Mouse (Mus musculus) lung, postnatal 0 days (tissue): ENCODE data around the gene Sh3bgrl3. TPM values are rescaled to one million over a fixed set of nuclear protein-coding genes. Genes with fewer than 3 reads are reported as not detected.

Experiments
- ATAC-seq: fragments of 200-750 bp; cut with Nextera tagmentation; 2 replicates; pipeline ENCODE4 v1.8.0; 2017; ENCODE audit warnings: moderate library complexity
- DNase-seq: peaks from one replicate; pipeline ENCODE4 v3.0.0-alpha.2; 2016; ENCODE audit warnings: low spot score
- H3K27ac ChIP-seq: fragments of 300-500 bp; sonication (generic); 2 replicates; pipeline ENCODE4 v1.5.1; 2014; ENCODE audit warnings: antibody characterized with exemption, mild to moderate bottlenecking, low read length, mixed read lengths
- H3K27me3 ChIP-seq: fragments of 300-500 bp; sonication (generic); replicated peaks from 2 replicates; pipeline ENCODE4 v1.6.1; 2014; ENCODE audit warnings: low read length, mixed read lengths; ENCODE audit not compliant: insufficient read depth
- H3K36me3 ChIP-seq: fragments of 300-500 bp; sonication (generic); 2 replicates; pipeline ENCODE4 v1.6.1; 2014; ENCODE audit warnings: low read length, mixed read lengths; ENCODE audit not compliant: insufficient read depth
- H3K4me1 ChIP-seq: fragments of 300-500 bp; sonication (generic); 2 replicates; pipeline ENCODE4 v1.6.1; 2014; ENCODE audit warnings: antibody characterized with exemption, low read depth, low read length, mixed read lengths; ENCODE audit not compliant: insufficient read depth
- H3K4me2 ChIP-seq: fragments of 300-500 bp; sonication (generic); replicated peaks from 2 replicates; pipeline ENCODE4 v1.6.1; 2014; ENCODE audit warnings: low read depth, mild to moderate bottlenecking, low read length, moderate library complexity, mixed read lengths
- H3K4me3 ChIP-seq: fragments of 300-500 bp; sonication (generic); 2 replicates; pipeline ENCODE4 v1.5.1; 2014; ENCODE audit warnings: low read depth, low read length
- H3K9ac ChIP-seq: fragments of 300-500 bp; sonication (generic); replicated peaks from 2 replicates; pipeline ENCODE4 v1.6.1; 2014; ENCODE audit warnings: low read depth, mild to moderate bottlenecking
- H3K9me3 ChIP-seq: fragments of 300-500 bp; sonication (generic); 2 replicates; pipeline ENCODE4 v1.6.1; 2016; ENCODE audit warnings: low read length, mixed read lengths
- CTCF ChIP-seq: IDR thresholded peaks from 2 replicates; pipeline ENCODE4 v1.5.1; 2016; ENCODE audit warnings: antibody characterized with exemption, mild to moderate bottlenecking
- EP300 ChIP-seq: IDR thresholded peaks from 2 replicates; pipeline ENCODE4 v1.6.1; 2016; ENCODE audit warnings: antibody characterized with exemption, mild to moderate bottlenecking, control low read depth
- WGBS: fragments of 180-500 bp; shearing (Covaris S2); extraction: QIAGEN DNeasy Blood & Tissue Kit; methylation state at CpG from one replicate; pipeline ENCODE4 v1.1.7; 2014; 5-methylcytosine and 5-hydroxymethylcytosine counted together
- polyA plus RNA-seq: library from polyadenylated mRNA; unstranded; fragments of >200 nt; fragmentation: Nextera tagmentation; extraction: Ambion mirVana; gene quantifications from 2 replicates; pipeline ENCODE4 v1.2.1, GENCODE M21; 2015

The Sh3bgrl3 gene
- polyA plus RNA-seq, 1 experiment from 2014 or later, result 513 TPM

DNA sequence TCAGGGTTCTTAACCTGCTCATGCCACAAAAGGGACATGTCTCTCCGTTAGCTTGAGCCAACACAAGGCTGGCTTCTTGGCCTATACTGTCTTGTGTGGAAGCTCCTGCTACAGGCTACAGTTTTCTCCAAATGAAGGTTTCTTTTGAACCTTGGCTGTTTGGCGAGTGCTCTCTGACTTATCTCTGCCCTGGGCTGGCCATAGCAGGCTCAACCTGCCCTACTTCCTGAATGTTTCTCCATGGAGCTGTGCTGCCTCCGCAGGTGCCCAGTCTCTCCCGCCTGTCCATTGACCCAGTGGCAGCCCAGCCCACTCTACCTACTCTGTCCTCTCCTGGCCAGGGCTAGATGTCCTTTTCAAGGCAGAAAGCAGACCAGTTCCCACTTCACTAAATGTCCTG is 7.7 kb downstream of the Sh3bgrl3 start:
- WGBS, result 74% methylated on average over 4 of the region's 4 CpGs
- no peak for DNase-seq
- no peak overlapping the region for H3K4me3 ChIP-seq
- H3K36me3 ChIP-seq, result no peaks in the 10 kb centered on the region
- H3K4me1 ChIP-seq, result no peaks in the 10 kb centered on the region
- H3K9ac ChIP-seq, result no peak overlapping the region
- no peak overlapping the region for H3K27ac ChIP-seq
- no peak for TF ChIP-seq CTCF
- H3K9me3 ChIP-seq, result no peaks in the 10 kb centered on the region
- no peaks in the 10 kb centered on the region for H3K27me3 ChIP-seq
- no peak overlapping the region for H3K4me2 ChIP-seq
- no peak for ATAC-seq

DNA sequence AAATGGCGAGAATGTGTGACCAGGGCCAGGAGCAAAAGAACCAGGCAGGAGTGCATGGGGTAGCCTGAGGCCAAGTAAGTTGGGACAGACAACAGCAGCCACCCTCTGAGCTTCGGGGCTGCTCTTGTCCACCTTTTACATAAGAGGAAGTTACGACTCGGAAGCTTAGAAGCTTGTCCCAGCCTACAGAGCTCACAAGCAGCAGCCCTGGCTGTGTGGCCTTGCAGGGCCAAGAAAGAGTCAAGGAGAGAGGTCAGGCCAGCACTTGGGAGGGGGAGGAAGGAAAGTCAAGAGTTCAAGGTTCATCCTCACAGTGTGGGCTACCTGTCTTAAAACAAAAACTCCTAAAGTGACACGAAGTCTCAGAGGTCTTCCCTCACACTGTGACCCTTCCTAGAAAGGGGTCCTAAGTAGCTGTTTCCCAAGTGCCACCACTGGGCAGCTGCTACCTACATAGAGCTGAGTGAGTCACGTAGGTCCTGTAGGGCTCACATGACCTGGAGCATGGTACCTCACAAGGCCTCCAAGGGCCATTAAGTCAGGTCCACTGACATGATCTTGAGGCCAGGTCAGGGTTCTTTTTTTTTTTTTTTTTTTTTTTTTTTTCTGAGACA is 8.3 kb downstream of the Sh3bgrl3 start:
- Histone ChIP-seq H3K4me2 (no peak overlapping the region), H3K9ac (no peak overlapping the region), H3K27ac (no peak overlapping the region), H3K4me3 (no peak overlapping the region), H3K36me3 (no peaks in the 10 kb centered on the region), H3K9me3 (no peaks in the 10 kb centered on the region), H3K4me1 (no peaks in the 10 kb centered on the region), H3K27me3 (no peaks in the 10 kb centered on the region)
- TF ChIP-seq CTCF, result no peak
- TF ChIP-seq EP300, result no peak
- ATAC-seq, result no peak
- WGBS, result 76% methylated on average over 6 of the region's 6 CpGs
- no peak for DNase-seq

DNA sequence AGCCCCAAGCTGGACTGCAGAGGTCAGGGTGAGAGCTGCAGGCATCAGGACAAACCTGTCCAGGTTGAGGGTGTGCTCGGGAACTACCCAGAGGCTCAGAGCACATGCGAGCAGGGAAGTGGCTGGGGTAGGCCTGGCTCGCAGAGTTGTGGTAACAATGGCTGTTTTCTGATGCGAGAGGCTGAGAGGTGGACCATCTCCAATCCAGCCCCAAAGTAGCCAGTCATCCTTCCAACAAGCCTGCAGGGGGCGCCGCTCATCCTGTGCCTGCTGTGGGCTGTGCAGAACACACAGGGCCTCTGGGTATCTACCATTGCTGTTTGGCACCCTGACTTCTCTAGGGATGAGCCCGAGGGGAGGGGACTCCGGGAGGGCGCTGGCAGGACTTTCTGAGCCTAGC is 8.9 kb downstream of the Sh3bgrl3 start:
- DNase-seq, result no peak
- Histone ChIP-seq H3K9ac (no peak overlapping the region), H3K9me3 (no peaks in the 10 kb centered on the region), H3K4me2 (no peak overlapping the region), H3K36me3 (no peaks in the 10 kb centered on the region), H3K27me3 (no peaks in the 10 kb centered on the region), H3K4me3 (no peak overlapping the region), H3K27ac (no peak overlapping the region), H3K4me1 (no peaks in the 10 kb centered on the region)
- ATAC-seq, result no peak
- WGBS, result 67% methylated on average over 9 of the region's 9 CpGs
- no peak for TF ChIP-seq EP300
- TF ChIP-seq CTCF, result peak; percentile 65

DNA sequence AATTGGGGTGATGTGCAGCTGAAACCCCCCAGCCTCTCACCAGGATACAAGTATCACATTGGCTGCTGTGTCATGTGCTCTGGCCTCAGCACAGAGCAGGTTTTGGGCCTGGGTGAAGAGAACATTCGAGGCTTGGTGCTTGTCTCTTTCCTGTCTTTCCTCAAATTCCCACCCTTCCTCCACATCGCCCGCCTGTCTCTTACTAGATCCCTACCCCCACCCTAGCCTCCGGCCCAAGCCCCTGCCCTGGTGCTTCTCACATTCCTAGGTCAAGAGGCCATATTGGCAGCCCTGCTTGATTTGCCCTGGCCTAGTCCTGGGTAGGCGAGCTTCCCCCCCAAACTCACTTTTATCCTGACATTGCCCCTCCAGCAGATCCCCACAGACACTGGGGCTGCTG is 9.5 kb downstream of the Sh3bgrl3 start:
- Histone ChIP-seq H3K4me3 (no peak overlapping the region), H3K36me3 (no peaks in the 10 kb centered on the region), H3K9me3 (no peaks in the 10 kb centered on the region), H3K27ac (no peak overlapping the region), H3K9ac (no peak overlapping the region), H3K27me3 (no peaks in the 10 kb centered on the region), H3K4me1 (no peaks in the 10 kb centered on the region), H3K4me2 (no peak overlapping the region)
- DNase-seq, result no peak
- no peak for ATAC-seq
- WGBS, result 73% methylated on average over 5 of the region's 5 CpGs
- TF ChIP-seq CTCF (no peak), EP300 (no peak)

DNA sequence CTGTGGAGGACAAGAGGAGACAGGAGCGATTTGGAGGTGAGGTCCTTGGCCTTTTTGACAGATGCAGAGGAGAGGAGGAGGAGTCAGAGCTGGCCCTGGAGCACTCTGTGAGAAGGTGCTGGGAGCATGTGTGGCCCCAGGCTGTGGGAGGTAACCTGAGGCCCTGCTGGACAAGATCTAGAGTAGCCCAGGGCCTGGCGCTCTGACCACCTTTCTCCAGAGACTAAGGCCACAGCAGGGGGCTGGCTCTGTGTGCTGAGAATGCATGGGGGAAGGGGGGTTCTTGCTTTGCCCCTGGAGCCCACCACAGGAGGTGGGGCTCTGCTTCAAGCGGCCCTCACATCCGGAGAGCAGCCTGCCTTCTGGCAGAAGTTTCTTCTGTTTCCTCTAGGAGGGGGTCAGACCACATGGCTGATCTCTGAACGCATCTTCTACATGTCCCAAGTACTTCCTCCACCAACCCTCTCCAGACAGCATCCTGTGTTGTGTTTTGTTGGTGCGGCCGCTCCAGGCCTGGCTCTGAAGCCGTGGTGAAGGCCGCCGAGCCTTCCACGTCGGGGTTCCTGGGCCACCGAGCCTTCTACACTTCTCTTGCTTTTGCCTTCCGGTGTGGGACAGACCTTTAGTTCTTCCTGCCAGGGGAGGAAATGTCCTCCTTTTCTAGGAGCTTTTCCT is 10.3 kb downstream of the Sh3bgrl3 start:
- TF ChIP-seq EP300, result no peak
- H3K4me2 ChIP-seq, result no peak overlapping the region
- H3K9ac ChIP-seq, result no peak overlapping the region
- DNase-seq (peak; percentile 31), ATAC-seq (no peak; the same call in 1 of the 2 replicates)
- H3K27me3 ChIP-seq, result no peaks in the 10 kb centered on the region
- no peaks in the 10 kb centered on the region for H3K4me1 ChIP-seq
- H3K36me3 ChIP-seq, result no peaks in the 10 kb centered on the region
- 55% methylated on average over 14 of the region's 14 CpGs for WGBS
- no peak overlapping the region for H3K4me3 ChIP-seq
- no peaks in the 10 kb centered on the region for H3K9me3 ChIP-seq
- H3K27ac ChIP-seq, result no peak overlapping the region

DNA sequence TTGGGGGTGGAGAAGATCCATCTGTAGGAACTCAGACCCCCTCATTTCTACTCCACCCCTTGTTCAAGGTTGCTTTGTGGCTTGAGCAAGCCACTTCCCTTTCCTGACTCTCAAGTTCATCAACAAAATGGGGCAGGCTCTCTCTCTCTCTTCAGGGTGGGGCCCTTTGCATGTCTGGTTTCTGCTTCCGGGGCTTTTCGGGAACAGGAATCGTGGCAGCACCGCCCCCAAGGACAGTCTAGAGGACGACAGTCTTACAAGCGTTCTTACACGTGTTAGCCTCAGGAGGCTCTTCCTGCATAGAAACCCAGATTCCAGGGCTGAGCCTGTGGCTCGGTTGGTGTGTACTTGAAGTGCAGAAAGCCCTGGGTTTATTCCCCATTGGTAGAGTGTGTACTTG is 11.6 kb downstream of the Sh3bgrl3 start:
- peak; percentile 48 for ATAC-seq
- TF ChIP-seq EP300 (no peak), CTCF (no peak)
- Histone ChIP-seq H3K4me2 (no peak overlapping the region), H3K9ac (no peak overlapping the region), H3K4me1 (no peaks in the 10 kb centered on the region), H3K9me3 (no peaks in the 10 kb centered on the region), H3K27me3 (no peaks in the 10 kb centered on the region), H3K4me3 (no peak overlapping the region), H3K36me3 (no peaks in the 10 kb centered on the region), H3K27ac (no peak overlapping the region)
- peak; percentile 63 for DNase-seq
- WGBS, result 59% methylated on average over 8 of the region's 8 CpGs
